Mouse (Mus musculus) testis, adult 2 months (tissue): ENCODE results near the gene Ltb4r1. TPM values are rescaled to one million over a fixed set of nuclear protein-coding genes. Genes with fewer than 3 reads are reported as not detected.

Experiments used
- H3K27ac ChIP-seq: fragments of 200-500 bp; 2 replicates; pipeline ENCODE4 v1.5.1; 2012; ENCODE audit warnings: low read depth, low read length; ENCODE audit not compliant: control insufficient read depth, insufficient read depth
- H3K27me3 ChIP-seq: fragments of 200-500 bp; 2 replicates; pipeline ENCODE4 v1.6.1; 2012; ENCODE audit warnings: mild to moderate bottlenecking, low read length, moderate library complexity; ENCODE audit not compliant: control insufficient read depth, insufficient read depth
- H3K36me3 ChIP-seq: fragments of 200-500 bp; 2 replicates; pipeline ENCODE4 v1.6.1; 2012; ENCODE audit warnings: mild to moderate bottlenecking, low read length; ENCODE audit not compliant: control insufficient read depth, insufficient read depth
- H3K4me1 ChIP-seq: fragments of 200-500 bp; 2 replicates; pipeline ENCODE4 v1.6.1; 2012; ENCODE audit warnings: low read length; ENCODE audit not compliant: control insufficient read depth, insufficient read depth
- H3K4me3 ChIP-seq: fragments of 200-500 bp; 2 replicates; pipeline ENCODE4 v1.5.1; 2012; ENCODE audit warnings: low read depth, mild to moderate bottlenecking, low read length, moderate library complexity, mixed read lengths; ENCODE audit not compliant: control insufficient read depth
- CTCF ChIP-seq: fragments of 200-500 bp; IDR thresholded peaks from 2 replicates; pipeline ENCODE4 v1.5.1; 2012; ENCODE audit warnings: low read depth, mild to moderate bottlenecking, inconsistent platforms, low read length, moderate library complexity; ENCODE audit not compliant: control insufficient read depth, insufficient read depth, insufficient replicate concordance
- POLR2A ChIP-seq: fragments of 200-500 bp; IDR thresholded peaks from 2 replicates; pipeline ENCODE4 v1.6.1; 2012; ENCODE audit warnings: low read depth, mild to moderate bottlenecking, inconsistent platforms, low read length, moderate library complexity; ENCODE audit not compliant: control insufficient read depth
- polyA plus RNA-seq: library from polyadenylated mRNA; depleted of rRNA; stranded (reverse); fragments of >200 nt; gene quantifications from 2 replicates; pipeline ENCODE4 v1.2.3, GENCODE M21; 2012

Gene Ltb4r1
- polyA plus RNA-seq, 1 experiment = 0.11 TPM

- no peaks in the 10 kb centered on the region for H3K36me3 ChIP-seq
- TF ChIP-seq CTCF (0 out of 2 replicates have a peak, but pooled peaks have one; percentile 24), POLR2A (no peak)
- peak overlapping the region; percentile 47 for H3K4me3 ChIP-seq
- H3K4me1 ChIP-seq = peaks cover 8% of the 10 kb centered on the region
- no peaks in the 10 kb centered on the region for H3K27me3 ChIP-seq
- no peak overlapping the region for H3K27ac ChIP-seq
These were observed 2.0 kb downstream of the Ltb4r1 start for GRCm38 (mm10) chr14:55767519-55768414.

- Histone ChIP-seq H3K4me3 (no peak overlapping the region), H3K27me3 (no peaks in the 10 kb centered on the region), H3K4me1 (peaks cover 8% of the 10 kb centered on the region), H3K36me3 (no peaks in the 10 kb centered on the region), H3K27ac (no peak overlapping the region)
- TF ChIP-seq POLR2A = no peak
- no peak for TF ChIP-seq CTCF
These were observed 2.8 kb downstream of the Ltb4r1 start for GRCm38 (mm10) chr14:55768555-55768954.

GRCm38 (mm10) chr14:55769087-55769703, 3.4 kb downstream of the Ltb4r1 start:
- Histone ChIP-seq H3K4me3 (no peak overlapping the region), H3K4me1 (peaks cover 8% of the 10 kb centered on the region), H3K27me3 (no peaks in the 10 kb centered on the region), H3K36me3 (no peaks in the 10 kb centered on the region), H3K27ac (no peak overlapping the region)
- TF ChIP-seq POLR2A (no peak), CTCF (no peak)

- H3K4me1 ChIP-seq = no peaks in the 10 kb centered on the region
- TF ChIP-seq CTCF = no peak
- TF ChIP-seq POLR2A = no peak
- H3K4me3 ChIP-seq = no peak overlapping the region
- H3K27me3 ChIP-seq = no peaks in the 10 kb centered on the region
- no peaks in the 10 kb centered on the region for H3K36me3 ChIP-seq
- no peak overlapping the region for H3K27ac ChIP-seq
These were observed 10.9 kb downstream of the Ltb4r1 start for GRCm38 (mm10) chr14:55776711-55777110.

- Histone ChIP-seq H3K27ac (no peak overlapping the region), H3K27me3 (no peaks in the 10 kb centered on the region), H3K4me3 (no peak overlapping the region), H3K36me3 (no peaks in the 10 kb centered on the region), H3K4me1 (no peaks in the 10 kb centered on the region)
- TF ChIP-seq CTCF (no peak), POLR2A (no peak)
These were observed 11.4 kb downstream of the Ltb4r1 start for GRCm38 (mm10) chr14:55777176-55777575.

GRCm38 (mm10) chr14:55777806-55778205, 12.0 kb downstream of the Ltb4r1 start:
- TF ChIP-seq POLR2A = no peak
- TF ChIP-seq CTCF = no peak
- no peaks in the 10 kb centered on the region for H3K27me3 ChIP-seq
- no peak overlapping the region for H3K27ac ChIP-seq
- H3K36me3 ChIP-seq = no peaks in the 10 kb centered on the region
- no peaks in the 10 kb centered on the region for H3K4me1 ChIP-seq
- no peak overlapping the region for H3K4me3 ChIP-seq

- Histone ChIP-seq H3K4me1 (peaks cover 2% of the 10 kb centered on the region), H3K36me3 (no peaks in the 10 kb centered on the region), H3K27me3 (no peaks in the 10 kb centered on the region), H3K27ac (no peak overlapping the region), H3K4me3 (no peak overlapping the region)
- TF ChIP-seq POLR2A (no peak), CTCF (no peak)
These were observed 12.9 kb downstream of the Ltb4r1 start for GRCm38 (mm10) chr14:55778686-55779085.
